Mouse (Mus musculus) cerebellum, postnatal 10 days (tissue): ENCODE data around the gene Sema4g.
"Not testable (repeated sequence)": the region's sequence is repeated elsewhere in the genome, so short reads cannot be mapped to it uniquely, and the experiment has no call there.

Source experiments
- DNase-seq, 2 experiments: peaks; one replicate each; pipeline ENCODE4 v3.0.0; 2021; ENCODE audit warnings: mixed read lengths in 2 of 2

The Sema4g gene

GRCm38 (mm10) chr19:45025937-45026568 lies 37.2 kb downstream of the Sema4g start:
- peak in 1 of 2 experiments; percentile 6 for DNase-seq

- no peak for DNase-seq
Observed at GRCm38 (mm10) chr19:45026958-45027670, 38.2 kb downstream of the Sema4g start.

- DNase-seq, result peak in 1 of 2 experiments; percentile 14
Observed at GRCm38 (mm10) chr19:45027848-45028247, 38.9 kb downstream of the Sema4g start.

GRCm38 (mm10) chr19:45028746-45029145 lies 39.8 kb downstream of the Sema4g start:
- DNase-seq, result peak in 1 of 2 experiments; percentile 24

- DNase-seq, result peak in 1 of 2 experiments; percentile 27
Observed at GRCm38 (mm10) chr19:45029571-45029970, 40.7 kb downstream of the Sema4g start.

- DNase-seq, result peak; percentile 83 to 88
Observed at GRCm38 (mm10) chr19:45030111-45030510, 41.2 kb downstream of the Sema4g start.

- DNase-seq, result peak; percentile 93 to 95
Observed at GRCm38 (mm10) chr19:45030746-45031693, 42.1 kb downstream of the Sema4g start.

- DNase-seq, result peak; percentile 91 to 95
Observed at GRCm38 (mm10) chr19:45031780-45032179, 42.9 kb downstream of the Sema4g start.

GRCm38 (mm10) chr19:45032570-45033332 lies 43.9 kb downstream of the Sema4g start:
- DNase-seq, result peak; percentile 70 to 72

- peak; percentile 76 for DNase-seq
Observed at GRCm38 (mm10) chr19:45036867-45037266, 48.0 kb downstream of the Sema4g start.

GRCm38 (mm10) chr19:45038198-45038597 lies 49.3 kb downstream of the Sema4g start:
- not testable (repeated sequence) for DNase-seq

GRCm38 (mm10) chr19:45040214-45040613 lies 51.3 kb downstream of the Sema4g start:
- no peak for DNase-seq

GRCm38 (mm10) chr19:45044389-45044927 lies 55.6 kb downstream of the Sema4g start:
- no peak for DNase-seq

GRCm38 (mm10) chr19:45045236-45045635 lies 56.3 kb downstream of the Sema4g start:
- peak in 1 of 2 experiments; percentile 22 for DNase-seq

GRCm38 (mm10) chr19:45045651-45046050 lies 56.8 kb downstream of the Sema4g start, which contains the start of gene Pdzd7:
TSS of gene Pdzd7 (minus strand) at chr19:45045717.
- DNase-seq, result no peak

- peak; percentile 93 to 95 for DNase-seq
Observed at GRCm38 (mm10) chr19:45046523-45047321, 57.8 kb downstream of the Sema4g start.

- peak; percentile 98 to 99 for DNase-seq
Observed at GRCm38 (mm10) chr19:45047417-45047934, 58.6 kb downstream of the Sema4g start, which contains the start of gene Sfxn3. TSS of gene Sfxn3 (plus strand) at chr19:45047503.

- DNase-seq, result peak; percentile 75 to 76
Observed at GRCm38 (mm10) chr19:45047935-45048643, 59.2 kb downstream of the Sema4g start.

GRCm38 (mm10) chr19:45048644-45049365 lies 59.9 kb downstream of the Sema4g start:
- peak in 1 of 2 experiments; percentile 16 for DNase-seq
